Mouse (Mus musculus): ENCODE measurements at regions not wholly inside any gene's neighbourhood (a gene's known extent, or its start where the extent isn't known, plus 50 kb on each side); places are given as distances from the start of the nearest gene placed in this dataset.

GRCm38 (mm10) chr1:143074999-143075398 lies 565.5 kb upstream of the B3galt2 start:
- in situ Hi-C loops (cut with MboI, MseI): no loop called here

GRCm38 (mm10) chr1:143080441-143080840 lies 560.0 kb upstream of the B3galt2 start:
- in situ Hi-C loops (cut with MboI, MseI): no loop called here

GRCm38 (mm10) chr1:143096904-143097303 lies 543.6 kb upstream of the B3galt2 start:
- in situ Hi-C loops (cut with MboI, MseI): no loop called here

- in situ Hi-C loops (cut with MboI, MseI): no loop called here
These were observed 542.2 kb upstream of the B3galt2 start for GRCm38 (mm10) chr1:143098307-143098706.

GRCm38 (mm10) chr1:143122185-143122584 lies 518.3 kb upstream of the B3galt2 start:
- in situ Hi-C loops (cut with MboI, MseI): no loop called here

- in situ Hi-C loops (cut with MboI, MseI): no loop called here
These were observed 510.2 kb upstream of the B3galt2 start for GRCm38 (mm10) chr1:143130257-143130656.

- in situ Hi-C loops (cut with MboI, MseI): no loop called here
These were observed 507.7 kb upstream of the B3galt2 start for GRCm38 (mm10) chr1:143132806-143133205.

GRCm38 (mm10) chr1:143145111-143145984 lies 495.1 kb upstream of the B3galt2 start:
- in situ Hi-C loops (cut with MboI, MseI): no loop called here

- in situ Hi-C loops (cut with MboI, MseI): no loop called here
These were observed 469.2 kb upstream of the B3galt2 start for GRCm38 (mm10) chr1:143171286-143171685.

- in situ Hi-C loops (cut with MboI, MseI): no loop called here
These were observed 466.6 kb upstream of the B3galt2 start for GRCm38 (mm10) chr1:143173836-143174235.

GRCm38 (mm10) chr1:143192167-143192793 lies 448.2 kb upstream of the B3galt2 start:
- in situ Hi-C loops (cut with MboI, MseI): no loop called here

- in situ Hi-C loops (cut with MboI, MseI): no loop called here
These were observed 440.1 kb upstream of the B3galt2 start for GRCm38 (mm10) chr1:143200213-143200889.

- in situ Hi-C loops (cut with MboI, MseI): no loop called here
These were observed 439.5 kb upstream of the B3galt2 start for GRCm38 (mm10) chr1:143200971-143201370.

- in situ Hi-C loops (cut with MboI, MseI): no loop called here
These were observed 438.3 kb upstream of the B3galt2 start for GRCm38 (mm10) chr1:143202182-143202581.

- in situ Hi-C loops (cut with MboI, MseI): no loop called here
These were observed 436.4 kb upstream of the B3galt2 start for GRCm38 (mm10) chr1:143204070-143204469.

- in situ Hi-C loops (cut with MboI, MseI): no loop called here
These were observed 433.5 kb upstream of the B3galt2 start for GRCm38 (mm10) chr1:143206995-143207394.

GRCm38 (mm10) chr1:143207399-143208065 lies 432.9 kb upstream of the B3galt2 start:
- in situ Hi-C loops (cut with MboI, MseI): no loop called here

- in situ Hi-C loops (cut with MboI, MseI): loop anchor here (10.0 kb wide), 1 partner anchor 277 kb away; no protein-coding TSS in a partner anchor
These were observed 423.1 kb upstream of the B3galt2 start for GRCm38 (mm10) chr1:143217401-143217800.

- in situ Hi-C loops (cut with MboI, MseI): loop anchor here (10.0 kb wide), 1 partner anchor 717 kb away; no protein-coding TSS in a partner anchor
These were observed 408.5 kb upstream of the B3galt2 start for GRCm38 (mm10) chr1:143231969-143232368.

- in situ Hi-C loops (cut with MboI, MseI): loop anchor here (10.0 kb wide), 1 partner anchor 196 kb away; no protein-coding TSS in a partner anchor
These were observed 381.8 kb upstream of the B3galt2 start for GRCm38 (mm10) chr1:143258470-143259215.
